Mouse (Mus musculus) stomach, postnatal 0 days (tissue): ENCODE data around the gene Cfap69.

ENCODE experiments used
- CTCF ChIP-seq: IDR thresholded peaks from 2 replicates; pipeline ENCODE4 v1.5.1; 2016; ENCODE audit warnings: antibody characterized with exemption, low read depth, mild to moderate bottlenecking, moderate library complexity
- EP300 ChIP-seq: optimal IDR thresholded peaks from 2 replicates; pipeline ENCODE3; 2016; ENCODE audit warnings: antibody characterized with exemption

- TF ChIP-seq CTCF, result no peak
- TF ChIP-seq EP300, result no peak
These were observed 28.2 kb upstream of the Cfap69 start for GRCm38 (mm10) chr5:5692167-5692738.
